Mouse (Mus musculus) layer of hippocampus, adult 2 months (tissue): ENCODE data around the gene Kctd5. TPM values are rescaled to one million over a fixed set of nuclear protein-coding genes. Genes with fewer than 3 reads are reported as not detected.

Experiments
- DNase-seq, 2 experiments: peaks; one replicate each; pipeline ENCODE4 v3.0.0; 2022; ENCODE audit warnings: low spot score in 2 of 2
- H3K27ac ChIP-seq: fragments of 200-600 bp; 2 replicates; pipeline ENCODE4 v1.8.1; 2022
- H3K4me3 ChIP-seq: fragments of 200-600 bp; 2 replicates; pipeline ENCODE4 v1.8.1; 2022; ENCODE audit warnings: mild to moderate bottlenecking
- CTCF ChIP-seq: fragments of 200-600 bp; conservative IDR thresholded peaks from 2 replicates; pipeline ENCODE4 v1.8.1; 2022; ENCODE audit warnings: antibody characterized with exemption, mild to moderate bottlenecking, moderate library complexity
- total RNA-seq, 2 experiments: library from RNA; stranded (reverse); gene quantifications; 2 replicates each; pipeline ENCODE4 v1.2.3; 2021

Kctd5 gene
- total RNA-seq, 2 experiments from 2014 or later, result 26.6 to 28.8 TPM

DNA sequence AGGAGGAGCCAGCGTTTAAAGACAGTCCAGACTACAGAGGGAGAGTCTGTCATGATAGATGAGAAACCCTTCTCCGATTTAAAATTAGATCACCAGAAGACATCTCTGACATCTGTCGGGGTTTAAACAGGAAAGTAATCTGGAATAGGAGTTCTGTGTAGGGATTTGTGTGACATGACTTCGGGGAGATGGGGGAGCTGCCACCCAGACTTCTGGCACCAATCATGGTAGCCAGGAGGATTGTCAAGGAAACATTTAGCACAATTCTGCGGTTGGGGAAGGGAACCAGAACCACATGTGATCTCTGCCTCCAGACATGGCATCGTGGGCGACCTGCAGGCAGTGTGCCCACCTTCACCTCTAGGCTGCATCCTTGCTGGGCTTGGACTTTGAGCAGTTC, 43.8 kb downstream of the Kctd5 start:
- Histone ChIP-seq H3K4me3 (no peak overlapping the region), H3K27ac (no peak overlapping the region)
- no peak for TF ChIP-seq CTCF
- DNase-seq, result no peak

DNA sequence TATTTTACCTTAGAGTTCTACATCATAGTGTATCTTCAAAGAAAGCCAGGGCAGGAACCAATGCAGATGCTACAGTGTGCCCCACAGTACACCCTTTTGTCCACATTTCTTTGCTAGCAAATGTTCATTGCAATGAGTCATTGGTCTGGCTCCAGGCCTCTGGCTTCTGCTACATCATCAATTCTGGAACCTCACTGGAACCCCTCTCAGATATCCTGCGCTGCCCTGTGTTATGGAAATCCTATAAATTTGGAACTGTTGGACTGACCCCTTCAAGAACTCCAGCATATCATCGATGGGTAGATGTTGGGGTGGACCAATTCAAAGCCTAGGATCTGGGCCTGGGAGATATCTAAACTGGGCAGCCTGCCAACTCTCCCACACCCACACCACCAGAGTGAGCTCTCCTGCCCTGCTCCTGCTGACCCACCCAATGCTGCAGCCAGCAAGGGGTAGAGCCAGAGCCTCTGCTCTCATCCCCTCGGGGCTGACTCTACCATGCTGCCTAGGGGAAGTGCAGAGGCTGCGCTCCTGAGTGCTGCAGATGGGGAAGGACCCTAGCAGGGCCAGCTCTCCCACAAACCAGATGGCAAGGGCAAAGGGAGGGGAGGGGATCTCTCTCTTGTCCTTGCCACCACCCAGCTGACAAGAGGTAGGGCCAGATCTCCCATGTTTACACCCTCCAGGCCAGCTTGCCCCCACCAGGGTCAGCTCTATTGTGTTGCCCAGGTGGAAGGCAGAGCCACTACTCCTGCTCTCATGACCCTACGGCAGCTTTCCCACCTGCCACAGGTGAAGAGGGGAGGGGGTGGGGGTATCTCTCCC, 51.7 kb downstream of the Kctd5 start:
- Histone ChIP-seq H3K4me3 (no peak overlapping the region), H3K27ac (no peak overlapping the region)
- no peak for TF ChIP-seq CTCF
- no peak for DNase-seq

DNA sequence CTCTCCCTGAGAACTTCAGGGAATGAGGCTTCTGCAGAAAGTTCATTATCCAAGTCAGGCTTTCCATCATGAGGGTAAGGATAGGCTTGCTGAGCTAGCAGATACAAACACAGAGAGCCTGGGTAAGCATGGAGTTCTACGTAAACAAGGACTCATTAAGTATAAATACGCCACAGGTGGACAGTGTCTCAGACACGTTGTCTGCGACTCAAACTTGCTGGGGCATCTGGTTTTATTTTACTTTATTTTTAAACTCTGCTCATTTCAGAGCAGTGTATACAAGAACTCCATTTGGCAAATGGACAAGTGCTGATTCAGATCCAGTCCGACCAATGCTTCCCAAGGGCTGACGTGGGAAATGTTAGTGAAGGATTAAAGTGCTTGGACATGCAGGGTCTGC, 52.6 kb downstream of the Kctd5 start:
- no peak for TF ChIP-seq CTCF
- Histone ChIP-seq H3K4me3 (no peak overlapping the region), H3K27ac (no peak overlapping the region)
- DNase-seq, result no peak

DNA sequence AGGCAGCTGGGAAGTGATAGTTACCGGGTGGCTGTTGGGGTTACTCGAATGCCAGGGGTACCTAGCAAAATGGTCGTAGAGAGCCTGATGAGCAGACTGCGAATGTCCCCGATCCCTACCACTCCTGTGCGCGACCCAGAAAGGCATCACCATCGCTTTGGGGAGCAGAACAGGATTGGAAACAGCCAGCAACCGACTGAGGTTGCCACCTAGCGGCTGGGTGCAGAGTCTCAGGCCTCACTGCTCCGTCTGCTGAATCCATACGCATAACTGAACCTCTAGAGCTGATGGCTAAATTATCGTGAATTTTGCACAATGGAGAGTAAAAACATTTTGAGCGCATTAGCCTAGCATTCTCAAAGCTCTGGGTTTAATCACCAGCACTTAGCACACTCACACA, 57.6 kb downstream of the Kctd5 start:
- peak; percentile 86 for TF ChIP-seq CTCF
- DNase-seq, result peak in 1 of 2 experiments; percentile 27
- H3K4me3 ChIP-seq, result no peak overlapping the region
- no peak overlapping the region for H3K27ac ChIP-seq

DNA sequence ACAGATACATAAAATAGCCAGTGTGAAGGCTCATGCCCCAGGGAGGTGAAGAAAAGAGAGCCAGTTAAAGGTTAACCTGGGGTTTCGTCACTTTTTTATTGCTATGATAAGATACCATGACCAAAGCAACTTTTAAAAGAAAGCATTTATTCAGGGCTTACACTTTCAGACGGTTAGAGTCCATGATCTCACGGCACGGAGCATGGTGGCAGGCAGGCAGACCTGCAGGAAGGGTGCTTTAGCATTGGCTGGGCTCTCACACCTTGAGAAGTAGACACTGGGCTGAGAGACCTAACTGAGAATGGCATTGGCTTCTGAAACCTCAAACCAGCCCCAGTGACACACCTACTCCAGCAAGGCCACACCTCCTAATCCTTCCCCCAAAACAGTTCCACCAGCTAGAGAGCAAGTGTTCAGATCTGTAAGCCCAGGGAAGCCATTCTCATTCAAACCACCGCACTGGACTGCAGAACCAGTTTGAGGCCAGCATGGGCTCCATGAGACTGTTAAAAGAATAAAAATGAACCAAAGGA, 58.8 kb downstream of the Kctd5 start:
- Histone ChIP-seq H3K4me3 (no peak overlapping the region), H3K27ac (no peak overlapping the region)
- TF ChIP-seq CTCF, result no peak
- no peak for DNase-seq

DNA sequence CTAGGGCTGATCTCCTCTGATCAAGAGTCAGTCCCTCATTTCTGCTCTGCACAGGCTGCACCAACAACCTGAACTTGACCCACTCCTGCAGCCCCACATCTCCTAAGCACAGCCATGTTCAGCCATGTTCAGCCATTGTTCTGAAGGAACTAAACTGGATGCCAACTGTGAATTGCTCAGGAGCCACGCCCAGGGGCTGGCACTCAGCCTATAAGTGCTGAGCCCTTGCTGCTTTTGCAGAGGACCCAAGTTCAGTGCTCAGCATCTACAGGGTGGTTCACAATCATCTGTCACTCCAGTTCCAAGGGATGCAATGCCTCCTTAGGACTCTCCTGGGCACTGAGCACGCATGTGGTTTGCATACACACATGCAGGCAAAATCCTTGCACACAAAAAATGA, 60.4 kb downstream of the Kctd5 start:
- no peak overlapping the region for H3K27ac ChIP-seq
- no peak overlapping the region for H3K4me3 ChIP-seq
- no peak for TF ChIP-seq CTCF
- no peak for DNase-seq

DNA sequence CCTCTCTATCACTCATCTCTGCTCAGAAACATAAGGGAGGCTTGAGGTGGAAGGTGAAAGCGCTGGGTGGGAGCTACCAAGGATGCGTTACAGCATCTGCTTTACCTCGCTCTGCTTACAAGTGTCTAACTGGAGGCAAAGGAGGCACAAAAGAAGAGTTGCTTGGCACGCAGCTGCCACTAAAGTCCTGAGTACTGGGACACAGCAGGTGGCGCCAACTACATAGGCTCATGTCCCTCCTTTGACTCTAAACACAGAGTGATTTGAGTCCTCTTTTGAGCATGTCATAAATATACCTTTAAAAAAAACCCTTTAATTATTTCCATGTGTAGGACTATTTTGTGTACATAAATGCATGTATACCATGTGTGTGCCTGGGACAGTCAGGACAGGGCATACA, 63.7 kb downstream of the Kctd5 start:
- Histone ChIP-seq H3K4me3 (no peak overlapping the region), H3K27ac (no peak overlapping the region)
- peak; percentile 56 for TF ChIP-seq CTCF
- DNase-seq, result no peak

DNA sequence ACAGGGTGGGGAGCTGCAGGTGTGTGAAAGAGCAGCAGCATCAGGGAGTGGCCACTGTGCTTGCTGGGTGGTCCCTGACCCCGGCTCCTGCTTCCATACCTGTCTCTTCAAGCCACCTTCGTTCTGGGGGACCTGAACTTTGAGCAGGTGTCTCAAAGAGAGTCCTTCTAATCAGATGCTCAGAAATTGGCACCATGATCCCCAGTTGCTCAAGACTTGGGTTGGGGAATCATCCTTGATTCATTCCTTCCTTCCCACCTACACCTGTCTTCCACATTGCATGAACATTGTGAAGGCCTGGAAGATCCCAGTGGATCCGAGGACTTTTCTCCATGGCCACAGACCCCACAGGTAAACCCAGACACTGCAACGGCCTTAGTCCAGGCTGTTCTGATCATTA, 65.2 kb downstream of the Kctd5 start:
- Histone ChIP-seq H3K27ac (no peak overlapping the region), H3K4me3 (no peak overlapping the region)
- DNase-seq, result no peak
- TF ChIP-seq CTCF, result no peak

DNA sequence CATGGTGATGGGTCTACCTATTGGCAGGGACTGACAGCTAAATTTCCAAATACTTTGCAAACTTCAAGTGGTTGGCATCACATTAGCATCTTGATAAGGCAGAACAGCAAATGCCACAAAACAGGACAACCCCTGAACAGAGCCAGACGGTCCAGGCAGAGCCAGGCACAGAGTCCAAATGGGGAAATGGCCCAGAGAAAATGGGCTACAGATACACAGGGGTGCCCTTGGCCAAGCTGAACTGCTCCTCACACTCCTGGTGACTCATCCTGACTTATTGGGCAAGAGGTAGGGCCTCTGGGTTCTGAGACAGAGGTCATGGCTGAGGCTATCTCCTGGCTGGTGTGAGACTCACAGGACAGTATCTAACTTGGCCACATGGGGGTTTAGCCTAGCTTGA, 65.9 kb downstream of the Kctd5 start:
- TF ChIP-seq CTCF, result no peak
- DNase-seq, result no peak
- no peak overlapping the region for H3K4me3 ChIP-seq
- H3K27ac ChIP-seq, result no peak overlapping the region

DNA sequence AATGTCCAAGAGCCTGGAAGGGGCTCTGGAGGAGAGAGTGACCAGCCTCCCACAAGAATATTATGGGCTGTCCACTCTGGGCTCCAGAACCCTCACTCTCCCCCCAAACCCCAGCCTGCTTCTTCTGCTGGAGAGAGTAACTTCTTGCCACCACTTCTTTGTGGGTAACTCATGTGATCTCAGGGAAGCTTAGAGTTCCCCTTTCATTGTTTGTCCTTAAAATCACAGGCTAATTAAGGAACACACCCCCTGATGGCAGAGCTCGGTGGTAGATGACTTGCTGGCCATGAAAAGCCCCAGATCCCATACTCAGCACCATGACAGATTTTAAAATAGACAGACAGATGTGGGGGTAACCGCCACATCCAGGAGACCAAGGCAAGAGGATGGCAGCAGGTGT, 66.4 kb downstream of the Kctd5 start:
- no peak overlapping the region for H3K27ac ChIP-seq
- DNase-seq, result no peak
- no peak for TF ChIP-seq CTCF
- no peak overlapping the region for H3K4me3 ChIP-seq

DNA sequence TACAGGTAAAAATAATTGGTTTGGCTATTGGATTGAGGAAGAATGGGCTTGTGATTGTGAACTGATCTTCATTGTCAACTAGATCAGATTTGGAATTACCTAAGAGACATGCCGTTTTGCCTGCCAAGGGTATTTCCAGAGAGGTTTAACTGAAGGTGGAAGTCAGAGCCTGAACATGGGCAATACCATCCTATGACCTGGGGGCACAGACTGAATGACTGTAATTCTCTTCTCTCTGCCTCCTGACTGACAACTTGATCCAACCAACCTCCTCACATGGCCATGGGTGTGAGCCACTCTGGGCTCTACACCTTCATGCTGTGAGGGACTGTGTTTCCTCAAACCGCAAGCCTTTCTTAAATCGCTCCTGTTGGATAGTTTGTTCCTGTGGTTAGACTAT, 68.2 kb downstream of the Kctd5 start:
- no peak for DNase-seq
- TF ChIP-seq CTCF, result no peak
- Histone ChIP-seq H3K4me3 (no peak overlapping the region), H3K27ac (no peak overlapping the region)

DNA sequence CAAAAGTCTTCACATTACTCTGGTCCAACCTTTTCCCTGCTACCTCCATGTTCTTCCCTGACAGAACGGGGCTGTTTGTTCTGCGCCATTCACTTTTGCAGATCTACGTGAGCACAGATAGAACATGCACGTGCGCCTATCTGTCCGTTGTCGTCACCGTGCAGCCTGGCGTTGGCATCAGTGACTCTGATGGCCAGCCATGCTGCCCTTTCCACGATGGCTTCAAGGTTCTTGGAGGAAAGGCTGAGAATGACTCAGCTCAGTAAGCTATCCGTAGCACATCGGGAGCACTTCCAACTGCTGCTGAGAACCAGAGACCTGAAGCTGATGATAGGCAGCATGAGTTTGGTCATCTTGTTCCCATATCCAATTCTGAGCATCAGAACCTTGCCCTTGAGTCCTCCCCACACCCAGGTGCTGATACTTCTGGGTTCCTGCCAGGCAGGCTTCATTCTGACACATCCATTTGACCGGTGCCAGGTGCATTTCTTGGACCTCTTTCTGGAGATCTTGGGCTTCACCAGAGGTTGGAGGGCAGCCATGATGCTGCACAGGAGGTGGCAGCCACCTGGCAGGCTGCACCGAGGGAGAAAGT, 69.1 kb downstream of the Kctd5 start:
- no peak for DNase-seq
- H3K4me3 ChIP-seq, result no peak overlapping the region

DNA sequence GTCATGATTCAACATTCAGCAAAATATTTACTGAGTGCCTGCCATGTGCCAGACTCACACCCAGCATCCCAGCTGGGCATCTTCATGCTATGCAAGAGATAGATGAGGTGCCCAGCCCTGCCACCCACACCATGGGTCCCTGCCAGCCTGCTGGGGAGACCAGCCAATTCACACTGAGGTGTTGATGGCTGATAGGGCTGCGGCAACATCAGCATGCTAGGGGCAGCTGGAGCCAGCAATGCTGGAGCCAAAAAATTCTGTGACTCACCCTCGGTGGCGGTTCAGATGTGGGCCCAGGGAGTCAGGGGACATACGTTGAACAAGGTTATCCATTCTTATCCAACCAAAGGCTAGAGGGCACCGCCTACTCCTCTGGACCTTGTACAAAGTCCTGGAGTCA, 72.9 kb downstream of the Kctd5 start:
- DNase-seq, result peak; percentile 76 to 81
- no peak overlapping the region for H3K27ac ChIP-seq
- no peak for TF ChIP-seq CTCF
- H3K4me3 ChIP-seq, result no peak overlapping the region

More for the DNA sequence above, 69.1 kb downstream of the Kctd5 start:
- H3K27ac ChIP-seq, result no peak overlapping the region
- no peak for TF ChIP-seq CTCF

DNA sequence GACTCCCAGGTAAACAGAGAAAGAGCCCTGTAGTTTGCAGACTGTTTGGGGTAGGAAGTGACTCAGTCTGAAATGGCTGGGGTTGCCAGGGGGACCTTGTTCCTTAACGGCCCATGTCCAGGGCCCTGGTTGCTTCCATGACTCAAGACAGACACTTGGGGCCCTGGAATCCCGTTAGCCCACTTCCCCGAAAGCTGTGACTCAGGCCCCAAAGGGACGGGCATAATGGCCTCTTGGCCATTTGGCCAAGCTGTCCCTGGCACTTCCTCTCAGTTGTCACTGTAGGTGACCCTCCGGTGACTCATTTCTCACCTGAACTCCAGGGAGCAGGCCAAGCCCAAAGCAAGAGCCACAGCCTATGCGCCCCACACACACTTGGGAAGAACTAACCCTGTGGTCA, 74.9 kb downstream of the Kctd5 start:
- no peak overlapping the region for H3K27ac ChIP-seq
- DNase-seq, result no peak
- no peak for TF ChIP-seq CTCF
- H3K4me3 ChIP-seq, result no peak overlapping the region
